Mouse (Mus musculus) liver, adult 10 weeks (tissue): ENCODE data around the gene Pilra. TPM values are rescaled to one million over a fixed set of nuclear protein-coding genes. Genes with fewer than 3 reads are reported as not detected.

Source experiments
- polyA plus RNA-seq: library from polyadenylated mRNA; stranded (reverse); fragments of 350-450 nt; fragmentation: Illumina TruSeq; extraction: RNeasy Lipid Tissue Mini Kit (QIAGEN cat#74804); gene quantifications from one replicate; pipeline ENCODE4 v1.2.3, GENCODE M21; 2014; ENCODE audit warnings: low read depth, low replicate concordance

The Pilra gene
- polyA plus RNA-seq: 3.2 TPM

DNA sequence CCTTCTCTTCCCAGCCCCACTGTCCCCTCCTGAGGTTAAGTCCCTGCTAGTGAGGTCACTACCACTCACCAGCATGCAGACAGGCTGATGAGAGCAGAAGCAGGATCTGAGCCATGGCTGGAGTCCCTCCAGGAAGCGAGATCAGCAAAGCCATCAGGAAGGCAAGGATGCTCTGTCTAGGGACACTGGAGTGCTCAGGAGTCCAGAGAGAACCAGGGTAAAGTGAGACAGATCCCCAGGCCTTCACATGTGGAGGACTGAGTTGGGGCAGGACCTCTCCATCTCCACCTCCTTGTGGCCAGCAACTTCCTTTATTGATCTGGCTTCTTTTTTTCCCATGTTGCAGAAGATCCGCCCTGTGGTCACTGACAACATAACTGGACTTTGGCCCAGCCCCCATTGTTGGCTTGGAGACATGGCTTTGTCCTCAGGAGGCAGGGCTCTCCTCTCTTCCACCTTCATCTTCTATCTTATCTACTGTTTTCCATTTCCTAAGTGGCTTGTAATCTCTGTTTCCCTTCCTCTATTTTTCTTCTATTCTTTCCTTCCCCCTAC is at the start of gene Pilra:
Gene Pilra (minus strand): TSS at position 316 of the 555 bp plus-strand sequence.

DNA sequence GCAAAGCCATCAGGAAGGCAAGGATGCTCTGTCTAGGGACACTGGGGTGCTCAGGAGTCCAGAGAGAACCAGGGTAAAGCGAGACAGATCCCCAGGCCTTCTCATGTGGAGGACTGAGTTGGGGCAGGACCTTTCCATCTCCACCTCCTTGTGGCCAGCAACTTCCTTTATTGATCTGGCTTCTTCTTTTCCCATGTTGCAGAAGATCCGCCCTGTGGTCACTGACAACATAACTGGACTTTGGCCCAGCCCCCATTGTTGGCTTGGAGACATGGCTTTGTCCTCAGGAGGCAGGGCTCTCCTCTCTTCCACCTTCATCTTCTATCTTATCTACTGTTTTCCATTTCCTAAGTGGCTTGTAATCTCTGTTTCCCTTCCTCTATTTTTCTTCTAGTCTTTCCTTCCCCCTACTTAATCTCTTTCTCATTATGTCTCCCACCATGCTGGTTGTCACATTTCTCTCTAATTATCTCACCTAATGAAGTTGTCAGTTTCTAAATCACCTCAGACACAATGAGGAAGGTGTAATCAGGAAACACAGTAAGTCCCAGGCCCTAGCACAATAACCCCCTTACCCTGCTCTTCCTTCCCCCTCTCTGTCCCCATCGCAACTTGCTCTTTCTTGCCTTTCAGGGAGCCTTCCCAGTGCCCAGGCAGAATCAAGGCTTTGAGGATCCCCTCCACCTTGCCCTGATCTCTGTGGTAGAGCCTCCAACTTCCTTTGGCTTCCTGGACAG is 35.7 kb upstream of the Pilra start, which contains the start of gene Pilrb2:
Gene Pilrb2 (minus strand): TSS at position 172 of the 737 bp plus-strand sequence.

DNA sequence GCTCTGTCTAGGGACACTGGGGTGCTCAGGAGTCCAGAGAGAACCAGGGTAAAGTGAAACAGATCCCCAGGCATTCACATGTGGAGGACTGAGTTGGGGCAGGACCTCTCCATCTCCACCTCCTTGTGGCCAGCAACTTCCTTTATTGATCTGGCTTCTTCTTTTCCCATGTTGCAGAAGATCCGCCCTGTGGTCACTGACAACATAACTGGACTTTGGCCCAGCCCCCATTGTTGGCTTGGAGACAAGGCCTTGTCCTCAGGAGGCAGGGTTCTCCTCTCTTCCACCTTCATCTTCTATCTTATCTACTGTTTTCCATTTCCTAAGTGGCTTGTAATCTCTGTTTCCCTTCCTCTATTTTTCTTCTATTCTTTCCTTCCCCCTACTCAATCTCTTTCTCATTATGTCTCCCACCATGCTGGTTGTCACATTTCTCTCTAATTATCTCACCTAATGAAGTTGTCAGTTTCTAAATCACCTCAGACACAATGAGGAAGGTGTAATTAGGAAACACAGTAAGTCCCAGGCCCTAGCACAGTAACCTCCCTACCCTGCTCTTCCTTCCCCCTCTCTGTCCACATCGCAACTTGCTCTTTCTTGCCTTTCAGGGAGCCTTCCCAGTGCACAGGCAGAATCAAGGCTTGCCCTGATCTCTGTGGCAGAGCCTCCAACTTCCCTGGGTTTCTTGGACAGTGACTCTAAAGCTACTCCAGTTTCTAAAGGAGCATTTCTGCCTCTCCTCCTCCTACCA is 22.1 kb upstream of the Pilra start, which contains the start of gene Pilrb1:
Gene Pilrb1 (minus strand): TSS at position 147 of the 751 bp plus-strand sequence.

DNA sequence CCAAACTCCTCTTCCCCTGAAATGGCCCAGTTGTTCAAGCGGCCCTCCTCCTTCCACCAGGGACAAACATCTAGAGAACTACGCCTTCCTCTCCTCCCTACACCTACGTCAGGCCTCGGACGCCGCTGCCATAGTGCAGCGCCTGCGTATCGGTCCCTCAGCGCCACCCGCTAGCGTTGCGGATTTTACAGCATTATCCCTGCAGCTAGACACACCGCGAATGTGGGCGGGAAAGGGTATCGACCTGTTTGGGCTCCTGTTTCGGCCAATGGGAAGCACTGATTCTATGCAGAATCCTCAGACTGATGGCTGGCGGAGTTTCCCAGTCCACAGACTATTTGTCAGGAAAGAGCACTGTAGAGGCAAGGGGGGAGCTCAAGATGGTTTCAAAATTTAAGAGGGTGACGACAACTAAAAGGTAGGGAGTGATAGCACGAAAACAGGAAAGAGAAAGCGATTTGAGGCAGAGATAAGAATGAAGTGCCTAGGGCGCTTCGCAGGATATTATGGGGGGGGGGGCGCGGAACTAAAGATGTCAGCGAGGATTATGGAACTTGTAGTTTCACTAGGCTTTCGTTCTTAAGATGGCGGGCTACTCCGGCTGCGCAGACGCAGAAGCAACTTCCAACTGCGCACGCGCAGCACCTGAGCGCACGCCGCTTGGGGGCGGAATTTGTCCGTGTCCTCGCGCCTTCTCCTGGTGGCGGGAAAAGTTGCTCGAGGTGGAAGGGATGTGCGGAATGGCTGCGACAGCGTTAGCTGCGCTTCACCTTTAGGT is 48.7 kb downstream of the Pilra start, which contains the start of the genes Mepce and Zcwpw1:
Gene Mepce (minus strand): TSS at position 505 of the 778 bp plus-strand sequence.
Gene Zcwpw1 (plus strand): TSS at position 648 of the 778 bp plus-strand sequence.

DNA sequence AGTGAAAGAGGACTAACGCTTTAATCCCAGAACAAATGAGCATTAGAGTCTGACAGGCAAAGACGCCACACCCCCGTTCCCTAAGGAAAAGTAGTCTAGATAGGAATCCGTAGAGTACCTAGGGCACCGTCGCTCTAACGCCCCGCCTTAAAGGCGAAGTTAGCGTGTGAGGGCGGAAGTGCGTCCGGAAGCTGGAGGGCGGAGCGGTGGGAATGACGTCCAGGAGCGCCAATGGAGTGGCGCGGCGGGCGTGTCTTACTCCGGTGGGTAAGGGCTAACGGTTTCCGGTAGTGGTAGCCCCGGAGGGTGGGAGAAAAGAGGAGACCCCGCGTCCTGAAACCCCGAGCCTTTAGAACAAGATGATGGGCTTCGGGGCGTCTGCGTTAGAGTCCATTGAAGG is 57.4 kb downstream of the Pilra start, which contains the start of gene Ppp1r35:
Gene Ppp1r35 (plus strand): TSS at position 215 of the 400 bp plus-strand sequence.

Other genes starting within 250 kb of the Pilra start
- 1.3 TPM for gene Mospd3, start 235.2 kb downstream of the Pilra start, polyA plus RNA-seq
- 0.64 TPM for gene Pcolce, start 222.5 kb downstream of the Pilra start, polyA plus RNA-seq
- gene Fbxo24, start 207.3 kb downstream of the Pilra start, polyA plus RNA-seq: not detected
- gene Lrch4, start 207.2 kb downstream of the Pilra start, polyA plus RNA-seq: 0.40 TPM
- not detected for gene Gm20605, start 207.1 kb downstream of the Pilra start, polyA plus RNA-seq
- gene Sap25, start 194.9 kb downstream of the Pilra start, polyA plus RNA-seq: not detected
- gene Irs3, start 190.6 kb downstream of the Pilra start, polyA plus RNA-seq: not detected
- gene Agfg2, start 151.6 kb downstream of the Pilra start, polyA plus RNA-seq: 10.3 TPM
- gene Nyap1, start 94.7 kb downstream of the Pilra start, polyA plus RNA-seq: not detected
- 0.79 TPM for gene Tsc22d4, start 90.6 kb downstream of the Pilra start, polyA plus RNA-seq
- 2.5 TPM for gene Ppp1r35, start 57.4 kb downstream of the Pilra start, polyA plus RNA-seq
- gene Mepce, start 48.6 kb downstream of the Pilra start, polyA plus RNA-seq: 4.4 TPM
- 8.9 TPM for gene Zcwpw1, start 48.5 kb downstream of the Pilra start, polyA plus RNA-seq
- gene Pilrb1, start 21.8 kb upstream of the Pilra start, polyA plus RNA-seq: 3.8 TPM
- 3.2 TPM for gene Pilrb2, start 35.5 kb upstream of the Pilra start, polyA plus RNA-seq
- 371 TPM for gene Cyp3a13, start 85.3 kb upstream of the Pilra start, polyA plus RNA-seq
- 1.0 TPM for gene Gjc3, start 126.8 kb upstream of the Pilra start, polyA plus RNA-seq
- 2,187 TPM for gene Azgp1, start 145.2 kb upstream of the Pilra start, polyA plus RNA-seq
- not detected for gene Smok3a, start 185.0 kb upstream of the Pilra start, polyA plus RNA-seq
- not detected for gene Smok3b, start 185.1 kb upstream of the Pilra start, polyA plus RNA-seq
- gene Smok3c, start 216.9 kb upstream of the Pilra start, polyA plus RNA-seq: not detected
- gene Zkscan1, start 248.8 kb upstream of the Pilra start, polyA plus RNA-seq: 22.7 TPM